Mouse (Mus musculus) forebrain, embryonic 14.5 days (tissue): ENCODE measurements around the gene Ndufs8. TPM values are rescaled to one million over a fixed set of nuclear protein-coding genes. Genes with fewer than 3 reads are reported as not detected.
A peak's percentile ranks its signal among the peaks of the same experiment; 100 is the strongest.

Source experiments
- ATAC-seq: fragments of 200-750 bp; cut with Nextera tagmentation; 2 replicates; pipeline ENCODE4 v1.8.0; 2017; ENCODE audit warnings: mild to moderate bottlenecking, moderate library complexity
- DNase-seq: peaks from one replicate; pipeline ENCODE4 v3.0.0-alpha.2; 2015; ENCODE audit warnings: low spot score
- H3K27ac ChIP-seq: fragments of 300-500 bp; sonication (generic); 2 replicates; pipeline ENCODE4 v1.5.1; 2014; ENCODE audit warnings: low read depth, mild to moderate bottlenecking, control low read depth, low read length, moderate library complexity
- H3K27me3 ChIP-seq: fragments of 300-500 bp; sonication (generic); replicated peaks from 2 replicates; pipeline ENCODE4 v1.6.1; 2014; ENCODE audit warnings: low read length, control low read depth, mixed read lengths; ENCODE audit not compliant: control insufficient read depth, insufficient read depth
- H3K36me3 ChIP-seq: fragments of 300-500 bp; sonication (generic); 2 replicates; pipeline ENCODE4 v1.6.1; 2014; ENCODE audit warnings: low read length, control low read depth; ENCODE audit not compliant: control insufficient read depth, insufficient read depth
- H3K4me1 ChIP-seq: fragments of 300-500 bp; sonication (generic); 2 replicates; pipeline ENCODE4 v1.6.1; 2014; ENCODE audit warnings: antibody characterized with exemption, low read length, control low read depth; ENCODE audit not compliant: control insufficient read depth, insufficient read depth
- H3K4me2 ChIP-seq: fragments of 300-500 bp; sonication (generic); 2 replicates; pipeline ENCODE4 v1.6.1; 2014; ENCODE audit warnings: mild to moderate bottlenecking, control low read depth, low read length
- H3K4me3 ChIP-seq: fragments of 300-500 bp; sonication (generic); 2 replicates; pipeline ENCODE4 v1.5.1; 2014; ENCODE audit warnings: low read depth, low read length, control low read depth
- H3K9ac ChIP-seq: fragments of 300-500 bp; sonication (generic); 2 replicates; pipeline ENCODE4 v1.6.1; 2014; ENCODE audit warnings: mild to moderate bottlenecking, low read length, control low read depth, moderate library complexity
- H3K9me3 ChIP-seq: fragments of 300-500 bp; sonication (generic); replicated peaks from 2 replicates; pipeline ENCODE4 v1.6.1; 2016; ENCODE audit warnings: low read length, control low read depth, mixed read lengths; ENCODE audit not compliant: control insufficient read depth
- WGBS: fragments of 180-500 bp; shearing (Covaris S2); extraction: QIAGEN DNeasy Blood & Tissue Kit; methylation state at CpG from one replicate; pipeline ENCODE4 v1.1.7; 2014; 5-methylcytosine and 5-hydroxymethylcytosine counted together
- polyA plus RNA-seq: library from polyadenylated mRNA; unstranded; fragments of >200 nt; fragmentation: Nextera tagmentation; extraction: Ambion mirVana; gene quantifications from 2 replicates; pipeline ENCODE4 v1.2.1, GENCODE M21; 2014

Gene Ndufs8
- polyA plus RNA-seq, 1 experiment from 2014 or later: 301 TPM

DNA sequence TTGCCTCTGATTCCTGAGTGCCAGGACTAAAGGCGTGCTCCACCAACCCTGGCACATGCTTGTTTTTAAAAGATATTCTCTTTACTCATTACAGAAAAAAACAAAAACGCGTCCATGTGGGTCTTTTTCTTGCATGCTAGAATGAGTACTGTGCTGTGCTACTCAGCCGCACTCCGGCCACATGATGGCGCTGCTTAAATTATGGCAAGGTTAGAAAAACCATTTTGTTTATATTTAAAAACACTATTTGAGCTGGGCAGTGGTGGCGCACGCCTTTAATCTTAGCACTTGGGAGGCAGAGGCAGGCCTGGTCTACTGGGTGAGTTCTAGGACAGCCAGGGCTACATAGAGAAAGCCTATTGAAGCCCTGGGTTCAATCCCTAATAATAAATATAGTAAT is 22.4 kb downstream of the Ndufs8 start:
- no peaks in the 10 kb centered on the region for H3K4me1 ChIP-seq
- no peak overlapping the region for H3K9ac ChIP-seq
- no peak for ATAC-seq
- H3K27me3 ChIP-seq: no peaks in the 10 kb centered on the region
- no peak overlapping the region for H3K4me2 ChIP-seq
- DNase-seq: peak; percentile 13
- 89% methylated on average over 8 of the region's 8 CpGs for WGBS
- no peaks in the 10 kb centered on the region for H3K9me3 ChIP-seq
- no peak overlapping the region for H3K4me3 ChIP-seq
- H3K36me3 ChIP-seq: peaks cover 77% of the 10 kb centered on the region
- H3K27ac ChIP-seq: no peak overlapping the region

DNA sequence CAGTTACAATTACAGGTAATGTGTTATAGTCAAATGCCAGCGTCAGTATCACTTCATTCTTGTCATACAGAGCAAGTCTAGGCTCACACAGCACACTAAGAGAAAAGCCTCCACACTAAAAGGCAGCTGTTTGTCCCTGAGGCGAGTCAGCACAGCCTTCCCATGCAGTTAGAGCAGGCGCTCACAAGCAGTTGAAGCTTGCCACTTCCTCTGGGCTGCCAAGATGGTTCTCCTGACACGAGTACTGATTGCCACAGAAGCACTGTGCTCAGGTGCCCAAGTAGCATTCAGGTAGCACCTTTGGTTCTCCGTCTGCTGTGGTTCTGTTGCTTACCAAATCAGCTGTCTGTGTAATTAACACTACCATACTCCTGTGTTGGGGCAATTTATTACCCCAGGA is 23.5 kb downstream of the Ndufs8 start:
- Histone ChIP-seq H3K27me3 (no peaks in the 10 kb centered on the region), H3K4me1 (no peaks in the 10 kb centered on the region), H3K27ac (no peak overlapping the region), H3K9ac (no peak overlapping the region), H3K36me3 (peaks cover 68% of the 10 kb centered on the region), H3K9me3 (no peaks in the 10 kb centered on the region), H3K4me3 (no peak overlapping the region), H3K4me2 (no peak overlapping the region)
- WGBS: 91% methylated on average over 5 of the region's 5 CpGs
- no peak for DNase-seq
- no peak for ATAC-seq

DNA sequence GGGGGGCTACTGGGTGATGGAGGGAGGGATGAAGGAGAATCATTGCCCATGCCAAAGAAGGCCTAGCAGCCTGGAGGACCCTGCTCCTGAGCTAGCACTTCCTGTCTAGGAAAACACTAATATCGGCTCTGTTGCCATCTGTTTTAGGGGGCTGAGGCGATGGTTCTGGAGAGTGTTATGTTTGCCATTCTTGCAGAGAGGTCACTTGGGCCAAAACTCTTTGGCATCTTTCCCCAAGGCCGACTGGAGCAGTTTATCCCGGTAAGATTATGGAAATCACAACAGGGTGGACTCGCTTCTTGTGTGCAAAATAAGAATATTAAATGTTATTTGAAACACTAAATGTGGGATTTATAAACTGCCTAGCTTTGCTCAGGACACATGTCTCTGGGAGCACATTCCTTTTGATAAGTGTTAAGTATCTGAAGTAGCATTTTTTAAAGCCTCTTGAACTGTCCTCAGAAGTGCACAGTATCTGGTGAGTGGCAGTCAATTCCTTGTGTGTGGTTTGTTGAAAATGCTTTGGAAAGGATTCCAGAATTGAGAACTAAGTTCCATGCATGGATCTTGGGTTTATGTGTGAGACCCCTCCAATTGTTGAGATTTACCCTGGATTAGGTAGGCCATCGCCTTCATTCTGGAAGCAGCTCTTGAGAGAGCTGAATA is 28.1 kb downstream of the Ndufs8 start:
- H3K4me1 ChIP-seq: no peaks in the 10 kb centered on the region
- H3K4me3 ChIP-seq: no peak overlapping the region
- DNase-seq: no peak
- H3K4me2 ChIP-seq: no peak overlapping the region
- H3K27ac ChIP-seq: no peak overlapping the region
- peaks cover 24% of the 10 kb centered on the region for H3K36me3 ChIP-seq
- no peaks in the 10 kb centered on the region for H3K27me3 ChIP-seq
- H3K9ac ChIP-seq: no peak overlapping the region
- H3K9me3 ChIP-seq: no peaks in the 10 kb centered on the region
- no peak for ATAC-seq
- 90% methylated on average over 6 of the region's 6 CpGs for WGBS

DNA sequence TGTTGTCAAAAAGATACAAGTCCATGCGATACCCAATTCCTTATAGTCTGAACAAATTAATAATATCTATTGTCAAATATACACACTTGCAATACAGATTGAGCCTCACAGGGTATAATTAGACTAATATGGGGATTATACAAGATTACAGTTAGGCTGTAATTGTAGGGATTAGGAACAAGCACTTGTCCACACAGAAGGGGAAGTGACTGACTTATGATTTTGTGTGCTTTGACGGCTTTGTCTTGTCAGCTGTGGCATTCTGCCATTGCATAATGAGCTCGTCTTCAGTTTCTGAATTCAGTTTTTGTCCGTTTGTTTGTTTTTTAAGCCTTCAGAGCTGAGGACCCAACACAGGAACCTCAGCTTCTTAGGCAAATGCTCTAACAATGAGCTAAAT is 30.4 kb downstream of the Ndufs8 start:
- Histone ChIP-seq H3K4me1 (no peaks in the 10 kb centered on the region), H3K36me3 (peaks cover 8% of the 10 kb centered on the region), H3K9me3 (no peaks in the 10 kb centered on the region), H3K9ac (no peak overlapping the region), H3K4me2 (no peak overlapping the region), H3K27me3 (no peaks in the 10 kb centered on the region), H3K4me3 (no peak overlapping the region), H3K27ac (no peak overlapping the region)
- 57% methylated on average over 4 of the region's 4 CpGs for WGBS
- DNase-seq (peak; percentile 20), ATAC-seq (no peak)

DNA sequence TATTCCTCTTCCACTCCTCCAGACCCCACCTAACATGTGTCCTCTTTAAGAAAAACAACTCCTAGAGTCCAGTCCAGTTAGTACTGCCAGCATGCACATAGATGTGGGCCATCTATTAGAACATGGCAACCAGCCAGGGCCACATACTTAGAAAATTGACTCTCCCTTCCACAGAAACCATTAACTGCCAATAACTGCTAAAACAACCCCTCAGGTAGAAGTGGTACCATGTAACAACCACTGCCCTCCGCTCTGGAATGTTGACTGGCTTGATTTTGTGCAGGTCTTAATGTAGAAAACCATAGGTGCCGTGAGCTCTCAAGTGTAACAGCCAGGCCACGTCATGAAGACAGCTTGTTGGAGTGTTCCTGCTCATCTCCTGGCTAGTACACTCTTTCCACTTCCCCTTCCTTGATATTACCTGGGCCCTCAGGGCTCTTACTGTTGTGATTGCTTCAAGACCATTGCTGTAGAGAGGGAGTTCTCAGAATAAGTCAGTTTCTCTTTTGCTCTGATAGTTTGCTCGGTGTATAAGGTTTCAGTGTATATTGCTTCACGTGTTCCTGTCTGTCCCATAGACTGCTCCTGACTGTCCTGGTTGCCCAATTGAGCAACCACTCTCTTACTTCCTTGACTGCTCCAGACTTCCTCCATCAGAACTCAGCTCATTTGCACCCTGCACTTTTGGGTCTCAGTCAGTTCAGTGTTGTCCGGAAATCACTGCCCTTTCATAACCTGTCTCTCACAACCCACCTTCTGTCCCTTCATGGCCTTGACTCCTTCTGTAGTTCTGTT is 32.3 kb downstream of the Ndufs8 start:
- 92% methylated on average over 6 of the region's 6 CpGs for WGBS
- Histone ChIP-seq H3K4me2 (no peak overlapping the region), H3K9ac (no peak overlapping the region), H3K9me3 (no peaks in the 10 kb centered on the region), H3K36me3 (no peaks in the 10 kb centered on the region; the same call in 1 of the 2 replicates), H3K4me1 (no peaks in the 10 kb centered on the region), H3K27me3 (no peaks in the 10 kb centered on the region), H3K4me3 (no peak overlapping the region), H3K27ac (no peak overlapping the region)
- ATAC-seq (no peak), DNase-seq (no peak)

DNA sequence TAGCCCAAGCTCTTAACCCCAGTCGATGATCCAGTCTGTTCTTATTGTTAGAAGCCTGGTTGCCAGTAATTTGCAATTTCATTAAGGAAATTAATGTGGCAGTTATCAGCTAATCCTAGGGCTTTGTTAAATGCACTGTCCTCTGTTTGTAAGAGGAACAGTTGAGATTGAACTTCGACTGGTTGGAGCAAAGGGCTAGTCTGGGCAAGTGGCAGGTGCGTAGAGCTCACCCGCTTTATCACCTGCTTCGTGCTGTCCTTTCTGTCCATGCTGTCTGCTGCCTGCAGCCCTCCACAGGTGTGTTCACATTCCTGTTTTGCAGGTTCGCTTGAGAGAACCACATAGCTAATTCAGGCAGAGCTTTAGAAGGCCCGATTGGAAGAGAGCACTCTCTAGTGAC is 37.5 kb downstream of the Ndufs8 start:
- Histone ChIP-seq H3K4me3 (no peak overlapping the region), H3K9me3 (no peaks in the 10 kb centered on the region), H3K27ac (no peak overlapping the region), H3K4me1 (no peaks in the 10 kb centered on the region), H3K36me3 (no peaks in the 10 kb centered on the region), H3K4me2 (no peak overlapping the region), H3K9ac (no peak overlapping the region), H3K27me3 (no peaks in the 10 kb centered on the region)
- no peak for ATAC-seq
- 83% methylated on average over 7 of the region's 7 CpGs for WGBS
- DNase-seq: no peak

DNA sequence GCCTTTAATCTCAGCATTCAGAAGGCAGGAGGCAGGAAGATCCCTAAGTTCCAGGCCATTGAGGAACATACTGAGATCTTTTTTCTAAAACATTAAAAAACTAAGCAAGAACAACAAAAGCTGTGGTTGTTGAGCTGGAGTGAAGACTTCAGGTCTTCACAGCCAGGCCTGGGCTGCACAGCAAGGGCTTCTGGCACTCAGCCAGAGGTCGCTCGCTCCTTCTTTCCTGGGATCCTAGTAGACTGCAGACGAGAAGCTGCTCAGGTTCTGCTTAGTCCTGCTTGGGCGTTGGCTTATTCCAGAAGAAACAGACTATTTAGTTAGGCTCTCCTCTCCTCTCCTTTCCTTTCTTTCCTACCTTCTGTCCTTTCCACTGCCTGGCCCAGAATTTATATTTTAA is 40.2 kb downstream of the Ndufs8 start:
- ATAC-seq (no peak), DNase-seq (no peak)
- H3K4me3 ChIP-seq: no peak overlapping the region
- no peaks in the 10 kb centered on the region for H3K9me3 ChIP-seq
- no peak overlapping the region for H3K9ac ChIP-seq
- no peaks in the 10 kb centered on the region for H3K27me3 ChIP-seq
- no peaks in the 10 kb centered on the region for H3K4me1 ChIP-seq
- H3K36me3 ChIP-seq: no peaks in the 10 kb centered on the region
- H3K4me2 ChIP-seq: no peak overlapping the region
- whole genome bisulfite sequencing: 60% methylated on average over 4 of the region's 4 CpGs
- H3K27ac ChIP-seq: no peak overlapping the region

DNA sequence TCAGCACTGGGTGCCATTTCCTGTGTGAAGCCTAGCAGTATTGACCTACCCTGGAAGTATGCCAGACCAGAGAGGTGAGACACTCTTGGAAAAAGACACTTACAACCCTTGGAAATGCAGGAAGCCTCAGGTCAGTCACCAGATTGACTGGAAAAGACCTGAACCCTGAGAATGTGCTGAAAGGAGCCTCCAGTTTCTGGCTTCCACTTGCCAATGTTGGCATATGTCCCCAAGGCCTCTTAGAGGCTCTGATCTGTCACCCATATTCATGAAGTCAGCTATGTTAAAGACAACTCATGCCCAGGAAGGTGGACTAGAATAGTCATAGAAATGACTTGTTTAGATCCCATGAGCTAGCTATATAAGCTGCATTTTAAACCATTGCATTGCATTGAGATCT is 41.1 kb downstream of the Ndufs8 start:
- Histone ChIP-seq H3K9ac (no peak overlapping the region), H3K27me3 (no peaks in the 10 kb centered on the region), H3K36me3 (peaks cover 1% of the 10 kb centered on the region), H3K27ac (no peak overlapping the region), H3K4me2 (no peak overlapping the region), H3K9me3 (no peaks in the 10 kb centered on the region), H3K4me1 (no peaks in the 10 kb centered on the region), H3K4me3 (no peak overlapping the region)
- ATAC-seq (no peak), DNase-seq (no peak)

DNA sequence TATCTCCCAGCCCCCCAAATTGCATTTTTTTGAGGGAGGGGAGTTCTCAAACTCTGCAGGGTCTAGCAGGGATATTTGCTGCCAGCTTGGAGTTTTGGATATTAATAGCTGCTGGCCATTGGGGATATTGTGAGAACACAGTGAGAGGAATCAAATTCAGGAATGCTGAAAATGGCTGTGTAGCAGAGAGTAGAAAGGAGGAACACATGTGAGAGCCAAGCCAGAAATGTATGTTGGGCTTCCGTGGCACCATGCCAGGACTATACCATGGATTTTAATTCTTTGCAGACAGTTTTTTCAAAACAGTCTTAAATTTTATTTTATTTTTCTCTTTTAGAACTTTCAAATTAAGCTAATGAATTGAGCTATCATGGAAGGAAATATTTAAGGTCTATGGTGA is 44.3 kb downstream of the Ndufs8 start:
- Histone ChIP-seq H3K27me3 (no peaks in the 10 kb centered on the region), H3K9ac (no peak overlapping the region), H3K4me1 (no peaks in the 10 kb centered on the region), H3K27ac (no peak overlapping the region), H3K4me3 (no peak overlapping the region), H3K9me3 (no peaks in the 10 kb centered on the region), H3K36me3 (peaks cover 11% of the 10 kb centered on the region), H3K4me2 (no peak overlapping the region)
- ATAC-seq: no peak
- WGBS: 83% methylated on average over 1 of the region's 1 CpGs
- no peak for DNase-seq
